Mouse (Mus musculus) myocyte (in vitro differentiated cells): ENCODE data around the gene Emd. TPM values are rescaled to one million over a fixed set of nuclear protein-coding genes. Genes with fewer than 3 reads are reported as not detected.

Source experiments
- H3K27me3 ChIP-seq: one replicate; pipeline ENCODE4 v1.6.1; 2011; ENCODE audit not compliant: control insufficient read depth, insufficient read depth, insufficient read length
- H3K36me3 ChIP-seq: one replicate; pipeline ENCODE4 v1.6.1; 2011; ENCODE audit not compliant: control insufficient read depth, insufficient read depth
- H3K4me2 ChIP-seq: one replicate; pipeline ENCODE4 v1.6.1; 2011; ENCODE audit warnings: low read depth, control low read depth
- H3K4me3 ChIP-seq: one replicate; pipeline ENCODE4 v1.5.1; 2011; ENCODE audit warnings: mild to moderate bottlenecking, control low read depth, moderate library complexity
- H3K79me2 ChIP-seq: one replicate; pipeline ENCODE4 v1.6.1; 2011; ENCODE audit not compliant: control insufficient read depth, insufficient read depth
- H3ac ChIP-seq: one replicate; pipeline ENCODE4 v1.6.1; 2011; ENCODE audit not compliant: control insufficient read depth, insufficient read length
- CEBPB ChIP-seq: IDR thresholded peaks from 2 replicates; pipeline ENCODE4 v1.6.1; 2011; ENCODE audit warnings: mild to moderate bottlenecking, moderate library complexity; ENCODE audit not compliant: poor library complexity, insufficient read depth, severe bottlenecking
- E2F4 ChIP-seq: IDR thresholded peaks from one replicate; pipeline ENCODE4 v1.6.1; 2011; ENCODE audit warnings: mild to moderate bottlenecking, control low read depth, moderate library complexity; ENCODE audit not compliant: insufficient read depth
- MAX ChIP-seq: IDR thresholded peaks from one replicate; pipeline ENCODE4 v1.6.1; 2011; ENCODE audit warnings: low read depth, mild to moderate bottlenecking, control low read depth
- MYOD1 ChIP-seq, 3 experiments: IDR thresholded peaks; one replicate each; pipeline ENCODE4 v1.6.1; 2011; ENCODE audit warnings: control low read depth in 2 of 3, low read depth in 2 of 3, mild to moderate bottlenecking in 2 of 3, moderate library complexity in 1 of 3; ENCODE audit not compliant: insufficient read length in 2 of 3, control insufficient read depth in 1 of 3
- MYOG ChIP-seq, 3 experiments: IDR thresholded peaks; one replicate each; pipeline ENCODE4 v1.6.1; 2011; ENCODE audit warnings: control low read depth in 2 of 3, low read depth in 2 of 3, mild to moderate bottlenecking in 2 of 3; ENCODE audit not compliant: insufficient read length in 2 of 3, control insufficient read depth in 1 of 3, insufficient read depth in 1 of 3
- POLR2A ChIP-seq: IDR thresholded peaks from one replicate; pipeline ENCODE4 v1.6.1; 2011; ENCODE audit warnings: low read depth, mild to moderate bottlenecking, control low read depth, moderate library complexity; ENCODE audit not compliant: insufficient read length
- POLR2AphosphoS2 ChIP-seq: IDR thresholded peaks from one replicate; pipeline ENCODE4 v1.6.1; 2011; ENCODE audit warnings: low read depth, control low read depth; ENCODE audit not compliant: insufficient read length
- REST ChIP-seq: IDR thresholded peaks from one replicate; pipeline ENCODE4 v1.6.1; 2011; ENCODE audit warnings: mild to moderate bottlenecking, control low read depth, moderate library complexity; ENCODE audit not compliant: insufficient read depth, insufficient read length
- SRF ChIP-seq: IDR thresholded peaks from one replicate; pipeline ENCODE4 v1.6.1; 2011; ENCODE audit warnings: low read depth; ENCODE audit not compliant: control insufficient read depth, insufficient read length
- TCF12 ChIP-seq: IDR thresholded peaks from one replicate; pipeline ENCODE4 v1.6.1; 2011; ENCODE audit warnings: mild to moderate bottlenecking, control low read depth; ENCODE audit not compliant: poor library complexity, insufficient read depth, severe bottlenecking
- TCF3 ChIP-seq: IDR thresholded peaks from one replicate; pipeline ENCODE4 v1.6.1; 2011; ENCODE audit warnings: low read depth, control low read depth; ENCODE audit not compliant: insufficient read length
- USF1 ChIP-seq: IDR thresholded peaks from one replicate; pipeline ENCODE4 v1.6.1; 2011; ENCODE audit warnings: low read depth, mild to moderate bottlenecking, control low read depth, moderate library complexity
- polyA plus RNA-seq: library from polyadenylated mRNA; unstranded; fragments of >200 nt; fragmentation: generic; extraction: Trizol; gene quantifications from one replicate; pipeline ENCODE4 v1.2.1, GENCODE M21; 2012; ENCODE audit warnings: missing spikeins

Gene Emd
- polyA plus RNA-seq, 1 experiment: 67.1 TPM

DNA sequence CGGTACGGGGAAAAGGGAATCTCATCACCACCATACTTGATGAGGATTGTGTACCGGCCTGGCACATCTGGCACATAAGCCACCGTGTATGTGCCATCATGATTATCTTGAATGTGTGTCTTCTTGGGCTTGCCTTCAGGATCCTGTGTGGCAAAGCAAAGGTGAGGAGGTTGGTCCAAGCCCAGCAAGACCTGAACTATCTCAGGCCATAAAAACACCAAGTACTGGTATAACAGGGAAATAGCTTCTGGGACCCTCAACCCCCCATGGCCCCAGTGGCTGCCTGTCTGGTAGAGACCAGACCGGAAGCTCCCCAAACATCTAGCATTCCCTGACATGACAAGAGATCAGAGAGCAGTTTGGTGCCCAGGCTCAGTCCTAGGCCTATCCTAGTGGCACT is 21.3 kb upstream of the Emd start:
- peaks cover 35% of the 10 kb centered on the region for H3K36me3 ChIP-seq
- no peak overlapping the region for H3K4me3 ChIP-seq
- peaks cover 6% of the 10 kb centered on the region for H3K79me2 ChIP-seq
- H3K4me2 ChIP-seq: no peak overlapping the region
- H3ac ChIP-seq: no peak overlapping the region
- TF ChIP-seq SRF: no peak
- TF ChIP-seq TCF12: no peak
- TF ChIP-seq CEBPB: no peak
- no peak for TF ChIP-seq REST
- TF ChIP-seq MYOG (IDR thresholded peaks at IDR 0.05; ENCODE audit: control insufficient read depth in 1 of 3, insufficient read depth in 1 of 3, insufficient read length in 2 of 3, low read depth in 2 of 3): no peak
- TF ChIP-seq E2F4: no peak
- no peak for TF ChIP-seq USF1
- TF ChIP-seq POLR2A: no peak
- no peak for TF ChIP-seq TCF3
- TF ChIP-seq MYOD1 (IDR thresholded peaks at IDR 0.05; ENCODE audit: control insufficient read depth in 1 of 3, insufficient read length in 2 of 3, low read depth in 2 of 3): no peak
- no peak for TF ChIP-seq MAX
- TF ChIP-seq POLR2AphosphoS2: no peak
- no peaks in the 10 kb centered on the region for H3K27me3 ChIP-seq

DNA sequence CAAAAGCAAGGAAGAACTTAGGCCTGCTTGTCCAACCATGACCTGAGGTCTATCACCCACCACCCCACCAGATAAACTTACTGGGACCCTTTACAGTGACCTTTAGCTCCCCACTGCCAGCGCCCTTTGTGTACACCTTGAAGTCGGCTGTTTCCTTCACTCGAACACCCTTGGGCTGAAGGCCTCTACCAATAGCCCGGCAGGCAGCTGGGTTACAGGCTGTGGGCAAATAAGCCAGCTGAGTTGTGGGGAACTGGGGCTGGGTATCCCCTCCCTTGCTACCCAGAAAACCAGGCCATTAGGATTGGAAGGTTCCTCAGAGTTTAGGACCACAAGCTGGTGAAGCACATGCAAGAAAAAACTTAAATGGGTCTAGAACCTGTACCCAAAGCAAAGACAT is 14.2 kb upstream of the Emd start:
- H3K36me3 ChIP-seq: peaks cover 36% of the 10 kb centered on the region
- no peak overlapping the region for H3ac ChIP-seq
- no peaks in the 10 kb centered on the region for H3K27me3 ChIP-seq
- TF ChIP-seq TCF12 (no peak), MAX (no peak), REST (no peak), SRF (no peak), TCF3 (no peak), MYOD1 (IDR thresholded peaks at IDR 0.05; ENCODE audit: control insufficient read depth in 1 of 3, insufficient read length in 2 of 3, low read depth in 2 of 3) (no peak), E2F4 (no peak), CEBPB (no peak), POLR2AphosphoS2 (no peak), MYOG (IDR thresholded peaks at IDR 0.05; ENCODE audit: control insufficient read depth in 1 of 3, insufficient read depth in 1 of 3, insufficient read length in 2 of 3, low read depth in 2 of 3) (no peak), POLR2A (no peak), USF1 (no peak)
- no peak overlapping the region for H3K4me2 ChIP-seq
- peaks cover 53% of the 10 kb centered on the region for H3K79me2 ChIP-seq
- no peak overlapping the region for H3K4me3 ChIP-seq

DNA sequence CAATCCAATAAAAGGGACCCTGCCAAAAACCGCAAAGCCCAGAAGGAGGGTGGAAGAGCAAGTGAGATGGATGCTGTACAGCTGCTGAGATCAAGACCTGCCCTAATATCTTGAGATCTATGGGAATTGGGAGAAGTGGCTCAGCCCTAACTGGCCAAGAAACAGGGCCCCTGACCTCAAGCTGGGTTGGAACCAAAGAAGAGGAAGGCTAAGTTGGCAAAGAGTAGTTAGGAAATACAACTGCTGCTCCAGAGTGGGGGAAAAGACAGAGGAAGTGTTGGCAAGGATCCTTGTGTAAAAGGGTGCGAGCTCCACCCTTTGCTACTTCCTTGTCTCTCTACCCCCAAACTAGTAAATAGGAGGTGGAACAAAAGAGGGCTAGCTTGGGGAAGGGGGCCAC is 11.1 kb upstream of the Emd start:
- Histone ChIP-seq H3K4me3 (peak overlapping the region; percentile 96), H3K4me2 (peak overlapping the region; percentile 84), H3K36me3 (peaks cover 31% of the 10 kb centered on the region), H3K27me3 (no peaks in the 10 kb centered on the region), H3K79me2 (peaks cover 62% of the 10 kb centered on the region), H3ac (no peak overlapping the region)
- TF ChIP-seq USF1 (no peak), TCF12 (no peak), MYOD1 (IDR thresholded peaks at IDR 0.05; ENCODE audit: control insufficient read depth in 1 of 3, insufficient read length in 2 of 3, low read depth in 2 of 3) (no peak), MAX (no peak), POLR2AphosphoS2 (no peak), POLR2A (no peak), MYOG (IDR thresholded peaks at IDR 0.05; ENCODE audit: control insufficient read depth in 1 of 3, insufficient read depth in 1 of 3, insufficient read length in 2 of 3, low read depth in 2 of 3) (no peak), REST (no peak), TCF3 (no peak), SRF (no peak), CEBPB (no peak), E2F4 (no peak)

DNA sequence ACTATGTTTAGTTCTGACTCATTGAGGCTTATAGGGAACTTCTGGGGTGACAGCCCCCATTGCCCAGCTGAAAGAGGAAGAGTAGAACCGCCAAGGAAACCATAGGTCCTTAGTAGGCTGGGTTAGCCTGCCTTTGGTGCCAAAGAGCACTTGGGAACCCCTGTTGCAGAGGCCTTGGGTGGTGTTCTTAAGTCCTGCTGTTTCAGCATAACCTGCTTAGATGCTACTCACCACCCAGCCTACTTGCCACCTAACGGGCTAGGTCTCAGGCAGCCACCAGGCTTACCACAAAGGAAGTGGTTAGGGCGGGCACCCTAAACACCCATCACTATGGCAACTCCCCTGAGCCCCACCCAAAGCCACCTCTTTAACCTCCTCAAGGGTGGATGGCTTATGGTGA is 10.7 kb upstream of the Emd start:
- H3K36me3 ChIP-seq: peaks cover 28% of the 10 kb centered on the region
- peak overlapping the region; percentile 96 for H3K4me3 ChIP-seq
- peaks cover 62% of the 10 kb centered on the region for H3K79me2 ChIP-seq
- H3K27me3 ChIP-seq: no peaks in the 10 kb centered on the region
- peak overlapping the region; percentile 84 for H3K4me2 ChIP-seq
- no peak overlapping the region for H3ac ChIP-seq
- peak; percentile 35 for TF ChIP-seq POLR2AphosphoS2
- TF ChIP-seq POLR2A: no peak

DNA sequence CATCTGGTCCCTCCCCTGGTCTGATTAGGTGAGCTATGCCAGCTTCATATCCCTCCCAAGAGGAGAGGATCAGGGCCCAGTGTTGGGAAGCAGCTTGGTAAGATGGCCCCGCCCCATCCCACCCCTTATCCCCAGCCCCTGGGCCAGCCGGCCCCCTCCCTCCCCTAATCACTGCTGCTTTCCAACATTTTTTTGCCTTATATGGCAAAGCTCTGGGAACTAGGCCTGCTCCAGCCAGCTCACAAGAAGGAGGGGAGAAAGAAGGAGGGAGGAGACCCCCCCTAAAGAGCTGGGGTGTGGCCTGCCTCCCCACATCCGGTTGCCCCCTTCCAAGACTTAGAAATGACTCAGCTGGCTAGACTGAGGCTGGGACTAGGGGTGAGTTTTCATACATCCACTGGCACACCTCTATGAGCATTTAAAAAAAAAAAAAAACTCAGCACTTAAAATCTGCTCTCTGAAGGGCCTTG is 9.8 kb upstream of the Emd start:
- peak overlapping the region; percentile 84 for H3K4me2 ChIP-seq
- TF ChIP-seq POLR2AphosphoS2 (peak; percentile 17), MAX (no peak), SRF (peak; percentile 96), TCF12 (no peak)
- H3K27me3 ChIP-seq: no peaks in the 10 kb centered on the region
- H3ac ChIP-seq: no peak overlapping the region
- H3K4me3 ChIP-seq: peak overlapping the region; percentile 96
- H3K79me2 ChIP-seq: peaks cover 62% of the 10 kb centered on the region
- H3K36me3 ChIP-seq: peaks cover 21% of the 10 kb centered on the region
